Mouse (Mus musculus) c-Kit-positive CD71-negative TER-119-negative erythroid progenitor cells, embryonic 14.5 days (primary cell): ENCODE results near the gene Snap25.

Source experiments
- DNase-seq: peaks from one replicate; pipeline ENCODE4 v3.0.0-alpha.2; 2013; ENCODE audit warnings: low read depth

Snap25 gene

DNA sequence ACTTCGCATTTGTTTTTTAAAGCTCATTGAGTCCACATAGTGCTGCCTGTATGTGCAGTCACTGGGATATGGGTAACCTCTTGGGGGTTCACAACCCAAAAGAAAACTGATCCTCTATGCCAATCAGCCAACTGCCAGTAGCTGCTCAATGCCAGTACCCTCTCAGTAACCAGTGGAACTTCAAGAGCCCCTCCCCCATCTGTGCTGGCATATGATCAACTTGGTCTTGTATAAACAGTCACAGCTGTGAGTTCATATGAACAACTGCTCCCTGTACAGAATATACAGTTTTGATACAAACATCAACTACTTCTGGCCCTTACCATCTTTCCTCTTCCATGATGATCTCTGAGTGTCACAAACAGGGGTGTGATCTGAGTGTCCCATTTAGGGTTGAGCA, 98.1 kb downstream of the Snap25 start:
- no peak for DNase-seq

GRCm38 (mm10) chr2:136816717-136817400, 103.6 kb downstream of the Snap25 start:
- DNase-seq: no peak

DNA sequence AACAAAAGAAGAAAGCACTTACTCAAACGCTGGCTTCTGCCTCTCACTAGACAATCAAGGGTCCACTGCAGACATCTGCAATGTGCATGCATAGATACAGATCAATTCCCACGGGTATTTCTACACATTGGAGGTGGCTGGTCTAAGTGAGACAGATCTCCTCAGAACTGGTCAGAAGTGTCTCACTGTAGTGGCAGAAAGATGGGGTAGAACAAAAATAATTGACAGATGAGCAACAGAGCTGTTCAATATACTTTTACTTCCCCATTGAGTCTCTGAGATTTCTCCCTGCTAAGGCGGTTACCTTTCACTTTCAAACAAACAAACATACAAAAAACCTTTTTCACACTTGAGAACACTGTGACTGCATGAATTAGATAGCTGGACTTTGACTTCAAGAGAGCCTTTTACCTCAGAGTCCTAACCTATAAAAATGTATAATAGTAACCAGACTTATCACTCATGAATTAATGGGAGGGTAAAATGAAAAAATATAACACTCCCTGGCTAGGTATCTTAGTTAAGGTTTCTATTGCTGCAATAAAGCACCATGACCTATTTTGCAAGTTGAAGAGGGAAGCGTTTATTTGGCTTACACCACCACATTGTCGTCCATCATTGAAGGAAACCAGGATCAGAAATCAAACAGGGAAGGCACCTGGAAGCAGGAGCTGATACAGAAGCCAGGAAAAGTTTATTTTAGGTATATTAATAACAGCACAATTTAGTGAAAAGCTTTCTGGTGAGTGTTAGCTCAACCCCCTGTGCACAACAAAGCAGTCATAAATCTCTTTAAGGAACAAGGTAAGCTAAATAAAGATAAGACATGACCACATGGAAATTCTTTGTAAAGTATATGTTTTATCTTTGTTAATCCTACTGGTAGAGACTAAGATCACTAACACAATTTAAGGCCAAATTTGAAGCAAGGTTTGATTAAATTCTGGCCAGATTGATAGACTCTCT, 110.8 kb downstream of the Snap25 start:
- no peak for DNase-seq

- no peak for DNase-seq
These were observed 114.4 kb downstream of the Snap25 start for GRCm38 (mm10) chr2:136827612-136828011.
